Comparison of ENCODE assay signal across 20 mouse cellular contexts in the genomic region with DNA sequence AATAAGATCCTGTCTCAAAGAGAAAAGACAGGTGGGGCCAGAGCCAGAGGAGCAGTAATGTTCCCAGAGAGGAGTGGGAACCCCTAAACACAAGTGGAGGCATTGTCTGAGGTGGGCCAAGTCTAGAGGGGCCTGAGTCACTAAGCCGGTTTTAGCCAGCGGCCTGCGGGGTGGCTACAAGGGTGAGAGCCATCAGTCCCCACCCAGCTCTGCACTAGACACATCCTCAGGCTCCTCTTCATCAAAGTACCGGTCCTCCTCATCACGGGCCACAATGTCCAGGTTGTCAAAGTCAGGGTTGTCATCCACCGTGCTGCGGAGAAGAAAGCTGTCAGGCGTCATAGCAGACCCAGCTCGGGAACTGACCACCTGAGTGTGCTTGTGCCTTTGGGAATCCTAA. TPM values are rescaled to one million over a fixed set of nuclear protein-coding genes. Genes with fewer than 3 reads are reported as not detected.
DNase-seq lines count a peak whose midpoint lies in the region; ATAC-seq and TF ChIP-seq lines count a peak whose summit lies in the region.
"Had no signal": no experiment of that assay in that cellular context is flagged by ENCODE, and none has a peak within 500 bp of the region (broad histone marks: within the 10 kb centered on the region; RNA-seq: fewer than 3 reads in every experiment).

No protein-coding gene starts in this region.

- no peaks in the 10 kb centered on the region for H3K79me2 ChIP-seq in MEL (ENCODE audit: control insufficient read depth, insufficient read depth, low read length, poor library complexity)

- DNase-seq in heart, postnatal 10 days, result no peak
- DNase-seq in MEL (ENCODE audit: low read depth, low spot score), result no peak
- DNase-seq in embryonic facial prominence, embryonic 10.5 days (ENCODE audit: low spot score), result no peak
- DNase-seq in lung, postnatal 0 days (ENCODE audit: low spot score), result no peak
- DNase-seq: adrenal gland, adult 2 months; adrenal gland, postnatal 25 days; cerebellum, adult 2 months; cerebellum, postnatal 10 days; gastrocnemius, postnatal 10 days; heart, adult 2 months; heart, postnatal 36 days had no signal

- no peaks in the 10 kb centered on the region for H3K9me3 ChIP-seq in heart, embryonic 11.5 days (replicated peaks; ENCODE audit: control insufficient read depth, low read length)
- no peaks in the 10 kb centered on the region for H3K9me3 ChIP-seq in MEL (replicated peaks; ENCODE audit: insufficient read depth, low read length)
- no peaks in the 10 kb centered on the region for H3K9me3 ChIP-seq in embryonic facial prominence, embryonic 10.5 days
- H3K9me3 ChIP-seq in limb, embryonic 13.5 days, result no peaks in the 10 kb centered on the region
- H3K9me3 ChIP-seq in lung, postnatal 0 days (ENCODE audit: low read length), result no peaks in the 10 kb centered on the region
- H3K9me3 ChIP-seq: forebrain, embryonic 12.5 days; hindbrain, embryonic 12.5 days had no signal

- H3K27ac ChIP-seq in heart, embryonic 11.5 days (ENCODE audit: low read depth, low read length), result 0 out of 2 replicates have a peak overlapping the region, but pooled peaks have one; percentile 75
- no peak overlapping the region for H3K27ac ChIP-seq in MEL (ENCODE audit: control insufficient read depth, low read depth, low read length)
- H3K27ac ChIP-seq in embryonic facial prominence, embryonic 10.5 days (replicated peaks), result peak overlapping the region; percentile 75; the same call in 1 of the 2 replicates
- peak overlapping the region; percentile 28; the same call in 1 of the 2 replicates for H3K27ac ChIP-seq in limb, embryonic 13.5 days
- H3K27ac ChIP-seq in lung, postnatal 0 days (ENCODE audit: low read length), result no peak overlapping the region
- H3K27ac ChIP-seq: forebrain, embryonic 12.5 days had no signal

- intact Hi-C loops in heart, postnatal 10 days (cut with DNase I), result no loop called here

- H3K4me3 ChIP-seq in heart, embryonic 11.5 days (ENCODE audit: low read depth, low read length), result no peak overlapping the region
- H3K4me3 ChIP-seq in MEL (ENCODE audit: control insufficient read depth in 1 of 2, insufficient read depth in 1 of 2, low read depth in 2 of 2, low read length in 2 of 2), result no peak overlapping the region
- no peak overlapping the region for H3K4me3 ChIP-seq in embryonic facial prominence, embryonic 10.5 days
- no peak overlapping the region for H3K4me3 ChIP-seq in limb, embryonic 13.5 days
- H3K4me3 ChIP-seq in lung, postnatal 0 days (ENCODE audit: low read depth, low read length), result no peak overlapping the region
- H3K4me3 ChIP-seq: forebrain, embryonic 12.5 days; heart, adult 2 months; hindbrain, embryonic 12.5 days had no signal

- no peaks in the 10 kb centered on the region for H3K27me3 ChIP-seq in heart, embryonic 11.5 days (ENCODE audit: control insufficient read depth, insufficient read depth, low read length)
- H3K27me3 ChIP-seq in MEL (ENCODE audit: control insufficient read depth in 1 of 2, insufficient read depth in 2 of 2, low read length in 2 of 2), result no peaks in the 10 kb centered on the region
- H3K27me3 ChIP-seq in embryonic facial prominence, embryonic 10.5 days (replicated peaks; ENCODE audit: low read depth, poor library complexity, severe bottlenecking), result no peaks in the 10 kb centered on the region
- no peaks in the 10 kb centered on the region for H3K27me3 ChIP-seq in limb, embryonic 13.5 days
- H3K27me3 ChIP-seq in lung, postnatal 0 days (replicated peaks; ENCODE audit: insufficient read depth, low read length), result no peaks in the 10 kb centered on the region
- H3K27me3 ChIP-seq: CH12.LX; hindbrain, embryonic 12.5 days had no signal

- H3K9ac ChIP-seq in heart, embryonic 11.5 days (ENCODE audit: low read depth, low read length), result peak overlapping the region; percentile 52; the same call in 1 of the 2 replicates
- H3K9ac ChIP-seq in MEL (ENCODE audit: control insufficient read depth, low read depth, low read length, poor library complexity, severe bottlenecking), result no peak overlapping the region
- 0 out of 2 replicates have a peak overlapping the region, but pooled peaks have one; percentile 56 for H3K9ac ChIP-seq in limb, embryonic 13.5 days
- no peak overlapping the region for H3K9ac ChIP-seq in lung, postnatal 0 days (replicated peaks; ENCODE audit: low read depth)

- peaks cover 31% of the 10 kb centered on the region for H3K36me3 ChIP-seq in heart, embryonic 11.5 days (ENCODE audit: control insufficient read depth, insufficient read depth, low read length)
- peaks cover 2 to 3% of the 10 kb centered on the region in 2 experiments; a peak in 3 of 4 replicates for H3K36me3 ChIP-seq in MEL (ENCODE audit: control insufficient read depth in 1 of 2, insufficient read depth in 2 of 2, low read length in 2 of 2)
- H3K36me3 ChIP-seq in embryonic facial prominence, embryonic 10.5 days (replicated peaks), result peaks cover 52% of the 10 kb centered on the region
- H3K36me3 ChIP-seq in limb, embryonic 13.5 days, result peaks cover 43% of the 10 kb centered on the region
- H3K36me3 ChIP-seq in lung, postnatal 0 days (ENCODE audit: insufficient read depth, low read length), result peaks cover 27% of the 10 kb centered on the region

- H3K4me2 ChIP-seq in heart, embryonic 11.5 days, result no peak overlapping the region
- H3K4me2 ChIP-seq in limb, embryonic 13.5 days (replicated peaks), result no peak overlapping the region
- no peak overlapping the region for H3K4me2 ChIP-seq in lung, postnatal 0 days (replicated peaks; ENCODE audit: low read depth, low read length)
- H3K4me2 ChIP-seq: forebrain, embryonic 12.5 days; hindbrain, embryonic 12.5 days had no signal

- peaks cover 41% of the 10 kb centered on the region for H3K4me1 ChIP-seq in heart, embryonic 11.5 days (ENCODE audit: control insufficient read depth, insufficient read depth, low read length)
- peaks cover 0 to 5% of the 10 kb centered on the region in 2 experiments; a peak in 1 of 4 replicates for H3K4me1 ChIP-seq in MEL (ENCODE audit: control insufficient read depth in 1 of 2, insufficient read depth in 2 of 2, low read length in 2 of 2)
- peaks cover 49% of the 10 kb centered on the region for H3K4me1 ChIP-seq in embryonic facial prominence, embryonic 10.5 days
- peaks cover 46% of the 10 kb centered on the region for H3K4me1 ChIP-seq in limb, embryonic 13.5 days
- peaks cover 8% of the 10 kb centered on the region; the same call in 1 of the 2 replicates for H3K4me1 ChIP-seq in lung, postnatal 0 days (ENCODE audit: insufficient read depth, low read depth, low read length)

- no peak for TF ChIP-seq EP300 in MEL (IDR thresholded peaks at IDR 0.05; ENCODE audit: low read depth in 1 of 2, low read length in 2 of 2)
- no peak for TF ChIP-seq EP300 in lung, postnatal 0 days (IDR thresholded peaks at IDR 0.05)

- no peak; a peak in 1 of 4 replicates for TF ChIP-seq POLR2A in MEL (IDR thresholded peaks at IDR 0.05; ENCODE audit: control insufficient read depth in 1 of 2, insufficient read depth in 1 of 2, low read depth in 1 of 2, low read length in 2 of 2, poor library complexity in 1 of 2)

- no peak for TF ChIP-seq CTCF in MEL (IDR thresholded peaks at IDR 0.05 in 2 of 3, conservative IDR thresholded peaks at IDR 0.05 in 1 of 3; ENCODE audit: control insufficient read depth in 1 of 3, insufficient read depth in 1 of 3, low read depth in 2 of 3, low read length in 3 of 3, poor library complexity in 1 of 3, severe bottlenecking in 1 of 3)
- no peak for TF ChIP-seq CTCF in lung, postnatal 0 days (IDR thresholded peaks at IDR 0.05)

- TF ChIP-seq RAD21 in MEL (IDR thresholded peaks at IDR 0.05; ENCODE audit: low read depth, low read length), result no peak

- 85% methylated on average over 9 of the region's 9 CpGs for WGBS in heart, embryonic 11.5 days (ENCODE audit: insufficient replicate concordance)
- WGBS in embryonic facial prominence, embryonic 10.5 days, result 88% methylated on average over 9 of the region's 9 CpGs
- 89% methylated on average over 9 of the region's 9 CpGs for WGBS in limb, embryonic 13.5 days
- WGBS in lung, postnatal 0 days, result 88% methylated on average over 9 of the region's 9 CpGs

- no peak for ATAC-seq in heart, embryonic 11.5 days (replicated peaks; ENCODE audit: insufficient number of reproducible peaks, low FRiP score, low TSS enrichment)
- no peak for ATAC-seq in limb, embryonic 13.5 days (ENCODE audit: low FRiP score, low read depth)
- ATAC-seq in lung, postnatal 0 days, result no peak
- ATAC-seq: forebrain, embryonic 16.5 days; hindbrain, embryonic 16.5 days; inflammation-experienced regulatory T-cells, adult 6 months had no signal

RNA-seq across cellular contexts. Expression of gene Ccdc97, which starts 6.1 kb away (rescaled TPM):
- 25.5 and 25.6 TPM in 2 replicates for polyA plus RNA-seq in heart, embryonic 11.5 days (2014; fragmentation: Nextera tagmentation; extraction: Ambion mirVana)
- 10 to 100 TPM; 48.9 to 51.9 TPM for total RNA-seq in heart, postnatal 10 days (2021)
- 8.0 and 8.4 TPM in 2 replicates for total RNA-seq in MEL (2012; rRNA removed)
- polyA plus RNA-seq in MEL (2012; ENCODE audit: insufficient read depth in 1 of 2, insufficient read length in 2 of 2, low read depth in 1 of 2, low replicate concordance in 2 of 2, missing spikeins in 1 of 2), result 10 to 100 TPM in 1 of 2 experiments, not detected in 1; 39.7 TPM
- 31.6 and 33.2 TPM in 2 replicates for polyA plus RNA-seq in embryonic facial prominence, embryonic 10.5 days (2016; fragmentation: Nextera tagmentation; extraction: Ambion mirVana)
- 22.0 and 24.6 TPM in 2 replicates for polyA plus RNA-seq in limb, embryonic 13.5 days (2015; fragmentation: Nextera tagmentation; extraction: Ambion mirVana)
- 9.8 and 12.1 TPM in 2 replicates for polyA plus RNA-seq in lung, postnatal 0 days (2015; fragmentation: Nextera tagmentation; extraction: Ambion mirVana)

RNA-seq across cellular contexts. Expression of gene Tgfb1, which starts 26.0 kb away (rescaled TPM):
- 3.5 and 3.6 TPM in 2 replicates for polyA plus RNA-seq in heart, embryonic 11.5 days (2014; fragmentation: Nextera tagmentation; extraction: Ambion mirVana)
- total RNA-seq in heart, postnatal 10 days (2021), result 10 to 100 TPM; 43.6 to 45.5 TPM
- total RNA-seq in MEL (2012; rRNA removed), result 108 and 121 TPM in 2 replicates
- polyA plus RNA-seq in MEL (2012; ENCODE audit: insufficient read depth in 1 of 2, insufficient read length in 2 of 2, low read depth in 1 of 2, low replicate concordance in 2 of 2, missing spikeins in 1 of 2), result 100 to 1,000 TPM; 164 to 489 TPM
- 1.2 and 1.5 TPM in 2 replicates for polyA plus RNA-seq in embryonic facial prominence, embryonic 10.5 days (2016; fragmentation: Nextera tagmentation; extraction: Ambion mirVana)
- polyA plus RNA-seq in limb, embryonic 13.5 days (2015; fragmentation: Nextera tagmentation; extraction: Ambion mirVana), result 1.7 and 2.4 TPM in 2 replicates
- 6.6 and 9.0 TPM in 2 replicates for polyA plus RNA-seq in lung, postnatal 0 days (2015; fragmentation: Nextera tagmentation; extraction: Ambion mirVana)

RNA-seq across cellular contexts. Expression of gene B9d2, which starts 32.2 kb away (rescaled TPM):
- 28.0 and 29.5 TPM in 2 replicates for polyA plus RNA-seq in heart, embryonic 11.5 days (2014; fragmentation: Nextera tagmentation; extraction: Ambion mirVana)
- 10 to 100 TPM; 12.3 to 14.3 TPM for total RNA-seq in heart, postnatal 10 days (2021)
- total RNA-seq in MEL (2012; rRNA removed), result 70.4 TPM in 2 replicates
- 100 to 1,000 TPM in 1 of 2 experiments, not detected in 1; 108 TPM for polyA plus RNA-seq in MEL (2012; ENCODE audit: insufficient read depth in 1 of 2, insufficient read length in 2 of 2, low read depth in 1 of 2, low replicate concordance in 2 of 2, missing spikeins in 1 of 2)
- 33.5 and 34.1 TPM in 2 replicates for polyA plus RNA-seq in embryonic facial prominence, embryonic 10.5 days (2016; fragmentation: Nextera tagmentation; extraction: Ambion mirVana)
- polyA plus RNA-seq in limb, embryonic 13.5 days (2015; fragmentation: Nextera tagmentation; extraction: Ambion mirVana), result 25.8 and 29.0 TPM in 2 replicates
- polyA plus RNA-seq in lung, postnatal 0 days (2015; fragmentation: Nextera tagmentation; extraction: Ambion mirVana), result 28.6 and 28.8 TPM in 2 replicates

RNA-seq across cellular contexts. Expression of gene Tmem91, which starts 37.8 kb away (rescaled TPM):
- 1.2 and 2.0 TPM in 2 replicates for polyA plus RNA-seq in heart, embryonic 11.5 days (2014; fragmentation: Nextera tagmentation; extraction: Ambion mirVana)
- total RNA-seq in heart, postnatal 10 days (2021), result not detected
- total RNA-seq in MEL (2012; rRNA removed), result 0.59 and 0.89 TPM in 2 replicates
- 1 to 10 TPM in 1 of 2 experiments, not detected in 1; 3.3 TPM for polyA plus RNA-seq in MEL (2012; ENCODE audit: insufficient read depth in 1 of 2, insufficient read length in 2 of 2, low read depth in 1 of 2, low replicate concordance in 2 of 2, missing spikeins in 1 of 2)
- polyA plus RNA-seq in embryonic facial prominence, embryonic 10.5 days (2016; fragmentation: Nextera tagmentation; extraction: Ambion mirVana), result 2.6 and 3.6 TPM in 2 replicates
- 3.7 and 4.9 TPM in 2 replicates for polyA plus RNA-seq in limb, embryonic 13.5 days (2015; fragmentation: Nextera tagmentation; extraction: Ambion mirVana)
- 1.2 and 2.0 TPM in 2 replicates for polyA plus RNA-seq in lung, postnatal 0 days (2015; fragmentation: Nextera tagmentation; extraction: Ambion mirVana)
- total RNA-seq: adrenal gland, postnatal 25 days; gastrocnemius, postnatal 4 days; heart, adult 2 months; heart, postnatal 36 days had no signal
- polyA plus RNA-seq: heart, adult 2 months had no signal

RNA-seq across cellular contexts. Expression of gene Hnrnpul1, which starts 41.8 kb away (rescaled TPM):
- polyA plus RNA-seq in heart, embryonic 11.5 days (2014; fragmentation: Nextera tagmentation; extraction: Ambion mirVana), result 47.7 and 53.3 TPM in 2 replicates
- total RNA-seq in heart, postnatal 10 days (2021), result 100 to 1,000 TPM; 117 to 119 TPM
- total RNA-seq in MEL (2012; rRNA removed), result 56.1 and 57.2 TPM in 2 replicates
- polyA plus RNA-seq in MEL (2012; ENCODE audit: insufficient read depth in 1 of 2, insufficient read length in 2 of 2, low read depth in 1 of 2, low replicate concordance in 2 of 2, missing spikeins in 1 of 2), result 100 to 1,000 TPM; 181 to 215 TPM
- polyA plus RNA-seq in embryonic facial prominence, embryonic 10.5 days (2016; fragmentation: Nextera tagmentation; extraction: Ambion mirVana), result 60.8 and 62.5 TPM in 2 replicates
- 62.6 and 63.5 TPM in 2 replicates for polyA plus RNA-seq in limb, embryonic 13.5 days (2015; fragmentation: Nextera tagmentation; extraction: Ambion mirVana)
- 32.4 and 34.5 TPM in 2 replicates for polyA plus RNA-seq in lung, postnatal 0 days (2015; fragmentation: Nextera tagmentation; extraction: Ambion mirVana)

Comparison
In these comparisons a context has a peak if more than half of its experiments do, and no peak if none do; other contexts are left out.
1. H3K27ac ChIP-seq: peak in heart, embryonic 11.5 days (single experiment), embryonic facial prominence, embryonic 10.5 days (single experiment) and limb, embryonic 13.5 days (single experiment); none in MEL (single experiment) and lung, postnatal 0 days (single experiment).
2. H3K9ac ChIP-seq: peak in heart, embryonic 11.5 days (single experiment) and limb, embryonic 13.5 days (single experiment); none in MEL (single experiment) and lung, postnatal 0 days (single experiment).
3. RNA of gene Tgfb1, which starts 26.0 kb away (polyA plus RNA-seq): 164 to 489 TPM in MEL; 6.6 to 9.0 TPM in lung, postnatal 0 days, 3.5 to 3.6 TPM in heart, embryonic 11.5 days, 1.7 to 2.4 TPM in limb, embryonic 13.5 days and 1.2 to 1.5 TPM in embryonic facial prominence, embryonic 10.5 days; every median in the first group is over 10 times any median in the second.